Comparison of ENCODE assay signal across 8 mouse cellular contexts in the genomic region with DNA sequence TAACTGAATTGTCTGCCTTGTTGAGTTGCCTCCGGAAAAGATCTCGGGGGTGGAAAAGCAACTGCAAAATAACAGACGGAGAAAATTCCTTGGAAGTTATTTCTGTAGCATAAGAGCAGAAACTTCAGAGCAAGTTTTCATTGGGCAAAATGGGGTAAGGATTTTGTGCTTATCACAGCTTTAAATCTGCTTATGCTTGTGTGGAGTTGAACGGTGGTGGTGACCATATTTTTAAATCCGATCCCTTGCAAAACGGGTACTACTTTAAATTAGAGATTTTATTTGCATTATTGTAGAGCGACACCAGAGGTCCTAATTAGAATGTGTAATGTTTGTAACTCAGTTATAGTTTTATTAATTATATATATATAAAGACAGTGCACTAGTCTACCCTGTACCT. TPM values are rescaled to one million over a fixed set of nuclear protein-coding genes. Genes with fewer than 3 reads are reported as not detected.
DNase-seq lines count a peak whose midpoint lies in the region; ATAC-seq lines count a peak whose summit lies in the region.

No protein-coding gene starts in this region.

- 6% methylated on average over 7 of the region's 7 CpGs for WGBS in kidney, embryonic 15.5 days
- WGBS in intestine, embryonic 15.5 days = 7% methylated on average over 7 of the region's 7 CpGs
- 11% methylated on average over 7 of the region's 7 CpGs for whole genome bisulfite sequencing in neural tube, embryonic 14.5 days

- ATAC-seq in kidney, embryonic 15.5 days (replicated peaks; ENCODE audit: low FRiP score) = no peak
- no peak for ATAC-seq in intestine, embryonic 15.5 days
- no peak for ATAC-seq in neural tube, embryonic 14.5 days (ENCODE audit: low read depth)
- ATAC-seq in erythroid progenitor cell, adult 5-6 weeks (replicated peaks; ENCODE audit: low FRiP score, poor library complexity, severe bottlenecking) = no peak

- no peak overlapping the region for H3K27ac ChIP-seq in kidney, embryonic 15.5 days
- no peak overlapping the region; the same call in 1 of the 2 replicates for H3K27ac ChIP-seq in brown adipose tissue, adult 24 weeks (replicated peaks; ENCODE audit: low read depth, low read length)
- H3K27ac ChIP-seq in intestine, embryonic 15.5 days = peak overlapping the region; percentile 95; the same call in 1 of the 2 replicates
- no peak overlapping the region for H3K27ac ChIP-seq in neural tube, embryonic 14.5 days (ENCODE audit: low read depth, low read length)

- H3K27me3 ChIP-seq in kidney, embryonic 15.5 days = no peaks in the 10 kb centered on the region
- no peaks in the 10 kb centered on the region for H3K27me3 ChIP-seq in intestine, embryonic 15.5 days (replicated peaks)
- no peaks in the 10 kb centered on the region for H3K27me3 ChIP-seq in neural tube, embryonic 14.5 days (ENCODE audit: control insufficient read depth, insufficient read depth, low read length)

- H3K9me3 ChIP-seq in kidney, embryonic 15.5 days (replicated peaks) = no peaks in the 10 kb centered on the region
- no peaks in the 10 kb centered on the region for H3K9me3 ChIP-seq in intestine, embryonic 15.5 days
- no peaks in the 10 kb centered on the region for H3K9me3 ChIP-seq in neural tube, embryonic 14.5 days (ENCODE audit: control insufficient read depth, low read length)

- H3K4me2 ChIP-seq in kidney, embryonic 15.5 days = peak overlapping the region; percentile 73
- peak overlapping the region; percentile 72 for H3K4me2 ChIP-seq in intestine, embryonic 15.5 days (replicated peaks)
- H3K4me2 ChIP-seq in neural tube, embryonic 14.5 days (ENCODE audit: low read depth, low read length) = peak overlapping the region; percentile 78

- 0 out of 2 replicates have a peak overlapping the region, but pooled peaks have one; percentile 86 for H3K9ac ChIP-seq in kidney, embryonic 15.5 days
- 0 out of 2 replicates have a peak overlapping the region, but pooled peaks have one; percentile 86 for H3K9ac ChIP-seq in intestine, embryonic 15.5 days
- peak overlapping the region; percentile 91; the same call in 1 of the 2 replicates for H3K9ac ChIP-seq in neural tube, embryonic 14.5 days (replicated peaks; ENCODE audit: low read depth, low read length)

- no peaks in the 10 kb centered on the region for H3K36me3 ChIP-seq in kidney, embryonic 15.5 days
- H3K36me3 ChIP-seq in intestine, embryonic 15.5 days = no peaks in the 10 kb centered on the region
- H3K36me3 ChIP-seq in neural tube, embryonic 14.5 days (ENCODE audit: control insufficient read depth, insufficient read depth, low read length) = no peaks in the 10 kb centered on the region

- no peak for DNase-seq in kidney, postnatal 4 days
- no peak for DNase-seq in left cerebral cortex, adult 11 months (ENCODE audit: low spot score)
- no peak for DNase-seq in thymus, postnatal 25 days

- peak overlapping the region; percentile 91 for H3K4me3 ChIP-seq in kidney, embryonic 15.5 days (replicated peaks)
- peak overlapping the region; percentile 92 for H3K4me3 ChIP-seq in brown adipose tissue, adult 24 weeks (ENCODE audit: insufficient read depth, low read depth, low read length)
- peak overlapping the region; percentile 95 for H3K4me3 ChIP-seq in intestine, embryonic 15.5 days (replicated peaks)
- H3K4me3 ChIP-seq in neural tube, embryonic 14.5 days (ENCODE audit: low read depth, low read length) = peak overlapping the region; percentile 83

- peaks cover 21% of the 10 kb centered on the region; the same call in 1 of the 2 replicates for H3K4me1 ChIP-seq in kidney, embryonic 15.5 days
- H3K4me1 ChIP-seq in brown adipose tissue, adult 24 weeks (ENCODE audit: control insufficient read depth, insufficient read depth, insufficient read length, low read length) = peaks cover 3% of the 10 kb centered on the region
- H3K4me1 ChIP-seq in intestine, embryonic 15.5 days (replicated peaks) = peaks cover 6% of the 10 kb centered on the region; the same call in 1 of the 2 replicates
- H3K4me1 ChIP-seq in neural tube, embryonic 14.5 days (ENCODE audit: control insufficient read depth, insufficient read depth, low read length) = peaks cover 30% of the 10 kb centered on the region

RNA-seq across cellular contexts. Expression of gene Homer1, which starts 5.7 kb away (rescaled TPM):
- polyA plus RNA-seq in kidney, embryonic 15.5 days (2015; fragmentation: Nextera tagmentation; extraction: Ambion mirVana) = 5.5 and 5.9 TPM in 2 replicates
- 11.8 and 13.8 TPM in 2 replicates for polyA plus RNA-seq in brown adipose tissue, adult 24 weeks (2012; ENCODE audit: insufficient read depth, insufficient read length, missing spikeins)
- polyA plus RNA-seq in intestine, embryonic 15.5 days (2015; fragmentation: Nextera tagmentation; extraction: Ambion mirVana) = 4.3 and 5.0 TPM in 2 replicates
- 20.4 and 24.4 TPM in 2 replicates for polyA plus RNA-seq in neural tube, embryonic 14.5 days (2014; fragmentation: Nextera tagmentation; extraction: Ambion mirVana)
- total RNA-seq in erythroid progenitor cell, adult 5-6 weeks (2015; ENCODE audit: low replicate concordance) = 4.2 and 9.4 TPM in 2 replicates
- 8.5 and 8.7 TPM in 2 replicates for total RNA-seq in erythroid progenitor cell, adult 5-6 weeks (2017; ENCODE audit: low replicate concordance)
